Mouse (Mus musculus) kidney, adult 9 months (tissue): ENCODE data around the gene Serinc4.
"Not testable (repeated sequence)": the region's sequence is repeated elsewhere in the genome, so short reads cannot be mapped to it uniquely, and the experiment has no call there.

Experiments
- DNase-seq: peaks from one replicate; pipeline ENCODE4 v3.0.0; 2022

Serinc4 gene

DNA sequence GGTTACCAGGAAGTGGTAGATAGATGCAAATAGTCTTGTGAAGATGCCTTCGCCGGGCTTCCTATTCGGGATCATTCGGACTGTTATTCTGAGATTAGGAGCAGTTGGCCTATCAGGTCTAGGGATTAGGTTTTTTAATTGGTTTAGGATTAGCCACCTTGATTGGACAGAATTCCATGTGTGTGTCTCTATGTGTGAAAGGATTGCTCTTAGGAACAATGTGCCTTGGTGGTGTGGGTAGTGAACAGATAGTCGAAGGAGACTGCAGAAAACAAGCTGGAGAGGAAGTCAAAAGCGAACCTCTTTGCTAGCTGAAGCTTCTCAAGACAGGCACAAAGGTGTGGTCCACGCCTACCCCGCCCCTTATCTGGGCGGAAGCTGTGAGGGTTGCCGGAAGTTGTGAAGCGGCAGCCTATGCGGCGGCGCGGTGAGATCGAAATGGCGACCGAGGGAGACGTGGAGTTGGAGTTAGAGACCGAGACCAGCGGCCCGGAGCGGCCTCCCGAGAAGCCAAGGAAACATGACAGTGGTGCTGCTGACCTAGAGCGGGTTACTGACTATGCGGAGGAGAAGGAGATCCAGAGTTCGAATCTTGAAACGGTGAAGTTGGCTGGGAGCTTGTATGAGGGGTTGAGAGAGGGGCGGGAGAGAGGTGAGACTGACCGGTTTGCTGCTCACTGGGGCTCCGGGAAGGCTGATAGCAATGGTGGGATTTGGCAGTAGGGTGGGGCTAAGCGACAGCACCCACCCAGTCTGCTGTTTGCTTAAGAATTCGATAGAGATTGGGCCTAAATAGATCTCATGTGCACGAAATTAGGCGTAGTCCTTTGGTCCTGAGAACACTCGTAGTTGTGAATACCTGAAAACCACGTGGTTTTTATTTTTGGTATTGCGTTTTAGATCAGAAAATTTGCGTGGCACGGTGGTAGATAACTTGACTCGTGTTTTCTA lies at the start of gene Serinc4:
Gene Serinc4, minus strand, starts transcription at position 90 of the 951 bp plus-strand sequence.
- DNase-seq, result peak; percentile 89

- DNase-seq, result not testable (repeated sequence)
These were observed 45.0 kb upstream of the Serinc4 start for GRCm38 (mm10) chr2:121501550-121501949.

DNA sequence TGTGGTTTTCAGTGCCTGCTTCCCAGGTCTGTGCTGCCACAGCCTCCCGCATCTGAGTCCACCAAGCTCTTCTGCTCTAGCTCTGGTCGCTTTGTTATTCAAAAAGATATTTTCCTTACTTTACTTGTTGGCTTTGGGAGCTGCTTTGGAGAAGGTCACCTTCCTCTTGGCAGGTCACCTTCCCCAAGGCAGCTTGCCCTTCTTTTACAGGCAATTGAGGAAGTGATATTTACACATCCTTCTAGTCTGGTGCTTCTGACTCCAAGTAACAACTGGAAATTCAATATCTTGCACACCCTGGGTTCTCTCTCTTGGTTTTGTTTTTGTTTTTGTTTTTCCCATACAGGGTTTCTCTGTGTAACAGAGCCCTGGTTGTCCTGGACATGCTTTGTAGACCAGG lies 27.8 kb upstream of the Serinc4 start:
- not testable (repeated sequence) for DNase-seq

DNA sequence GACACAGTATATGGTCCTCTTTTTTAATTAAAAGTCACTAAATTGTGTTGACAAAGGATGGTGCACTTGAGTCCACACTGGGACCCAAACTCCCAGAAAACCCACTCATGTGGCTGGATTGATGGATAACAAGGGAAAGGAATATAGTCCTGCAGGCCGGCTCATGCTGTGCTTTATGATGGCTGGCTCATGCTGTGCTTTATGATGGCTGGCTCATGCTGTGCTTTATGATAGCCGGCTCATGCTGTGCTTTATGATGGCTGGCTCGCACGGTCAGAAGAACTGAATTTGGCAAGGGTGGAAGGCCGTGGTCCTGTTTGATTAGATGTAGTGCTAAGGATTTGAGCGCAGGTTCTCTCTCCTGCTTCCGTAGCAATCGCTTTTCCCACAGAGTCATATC lies 27.0 kb upstream of the Serinc4 start:
- DNase-seq, result no peak

DNA sequence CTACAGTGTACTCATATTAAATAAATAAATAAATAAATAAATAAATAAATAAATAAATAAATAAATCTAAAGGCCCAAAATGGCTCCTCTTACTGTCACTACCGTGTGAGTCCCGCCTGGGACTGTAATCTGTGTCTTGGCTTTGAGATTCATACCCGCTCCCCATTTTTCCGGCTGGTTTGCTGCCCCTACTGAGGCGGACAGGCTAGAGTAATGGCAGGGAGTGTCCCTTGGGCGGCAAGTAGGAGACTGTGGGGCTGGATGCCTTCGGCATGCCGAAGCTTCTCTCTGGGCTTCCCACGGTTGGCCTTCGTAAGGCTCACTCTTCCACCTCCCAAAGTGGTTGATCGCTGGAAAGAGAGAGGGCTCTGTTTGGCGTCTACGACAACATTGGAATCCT lies 24.3 kb upstream of the Serinc4 start:
- DNase-seq, result not testable (repeated sequence)

DNA sequence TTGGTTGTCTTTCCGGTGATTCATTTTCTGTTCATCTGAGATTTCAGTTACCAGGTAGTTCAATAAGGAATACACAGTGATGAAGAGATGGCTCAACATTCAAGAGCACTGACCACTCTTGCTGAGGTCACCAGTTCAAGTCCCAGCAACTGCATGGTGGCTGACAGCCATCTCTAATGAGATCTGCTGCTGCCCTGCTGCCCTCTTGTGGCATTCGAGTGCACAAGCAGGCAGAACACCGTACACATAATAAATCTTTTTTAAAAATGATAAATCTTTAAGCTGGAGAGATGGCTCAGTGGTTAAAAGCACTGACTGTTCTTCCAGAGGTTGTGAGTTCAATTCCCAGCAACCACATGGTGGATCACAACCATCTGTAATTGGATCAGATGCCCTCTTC lies 23.9 kb upstream of the Serinc4 start:
- peak; percentile 37 for DNase-seq

DNA sequence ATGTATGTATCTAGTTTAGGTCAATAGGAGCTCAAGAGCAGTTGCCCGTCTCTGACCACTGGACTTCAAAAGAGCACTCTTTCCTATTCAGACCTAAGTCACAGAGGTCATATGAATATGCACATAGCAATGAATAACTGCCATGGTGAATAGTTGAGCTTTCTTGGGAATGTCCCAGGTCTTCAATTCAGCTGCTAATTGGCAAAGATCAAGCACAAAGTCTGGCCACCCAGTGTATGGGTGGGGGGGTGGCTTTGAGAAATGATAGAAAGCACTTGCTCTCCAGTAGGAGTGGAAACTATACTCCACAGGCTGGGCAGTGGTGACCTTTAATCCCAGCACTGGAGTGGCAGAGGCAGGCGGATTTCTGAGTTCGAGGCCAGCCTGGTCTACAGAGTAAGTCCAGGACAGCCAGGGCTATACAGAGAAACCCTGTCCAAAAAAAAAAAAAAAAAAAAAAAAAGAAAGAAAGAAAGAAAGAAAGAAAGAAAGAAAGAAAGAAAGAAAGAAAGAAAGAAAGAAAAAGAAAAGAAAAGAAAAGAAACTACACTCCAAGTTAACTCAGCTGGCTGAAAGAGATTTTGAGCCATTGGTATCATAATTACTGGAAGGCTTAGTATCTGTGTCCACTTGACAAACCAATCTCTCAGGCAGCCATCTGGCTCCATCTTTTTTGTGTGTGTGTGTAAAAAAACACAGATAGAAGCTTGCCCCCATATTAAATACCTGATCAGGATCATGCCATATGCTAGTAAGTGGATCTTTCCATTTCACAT lies 21.1 kb upstream of the Serinc4 start:
- DNase-seq, result no peak

- DNase-seq, result not testable (repeated sequence)
These were observed 18.7 kb upstream of the Serinc4 start for GRCm38 (mm10) chr2:121475306-121475705.

DNA sequence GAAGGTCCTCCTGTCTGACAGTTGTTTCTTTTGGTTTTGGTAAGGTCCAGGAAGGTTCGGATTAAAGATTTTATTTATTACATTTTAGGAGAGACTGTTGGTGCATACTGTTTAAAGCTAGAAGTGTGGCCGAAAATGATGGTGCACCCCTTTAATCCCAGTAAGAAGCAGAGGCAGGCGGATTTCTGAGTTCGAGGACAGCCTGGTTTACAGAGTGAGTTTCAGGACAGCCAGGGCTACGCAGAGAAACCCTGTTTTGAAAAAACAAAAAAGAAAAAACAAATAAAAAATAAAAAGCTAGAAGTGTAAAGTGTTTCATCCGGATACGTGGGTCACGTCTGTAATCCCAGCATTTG lies 17.6 kb upstream of the Serinc4 start:
- no peak for DNase-seq

DNA sequence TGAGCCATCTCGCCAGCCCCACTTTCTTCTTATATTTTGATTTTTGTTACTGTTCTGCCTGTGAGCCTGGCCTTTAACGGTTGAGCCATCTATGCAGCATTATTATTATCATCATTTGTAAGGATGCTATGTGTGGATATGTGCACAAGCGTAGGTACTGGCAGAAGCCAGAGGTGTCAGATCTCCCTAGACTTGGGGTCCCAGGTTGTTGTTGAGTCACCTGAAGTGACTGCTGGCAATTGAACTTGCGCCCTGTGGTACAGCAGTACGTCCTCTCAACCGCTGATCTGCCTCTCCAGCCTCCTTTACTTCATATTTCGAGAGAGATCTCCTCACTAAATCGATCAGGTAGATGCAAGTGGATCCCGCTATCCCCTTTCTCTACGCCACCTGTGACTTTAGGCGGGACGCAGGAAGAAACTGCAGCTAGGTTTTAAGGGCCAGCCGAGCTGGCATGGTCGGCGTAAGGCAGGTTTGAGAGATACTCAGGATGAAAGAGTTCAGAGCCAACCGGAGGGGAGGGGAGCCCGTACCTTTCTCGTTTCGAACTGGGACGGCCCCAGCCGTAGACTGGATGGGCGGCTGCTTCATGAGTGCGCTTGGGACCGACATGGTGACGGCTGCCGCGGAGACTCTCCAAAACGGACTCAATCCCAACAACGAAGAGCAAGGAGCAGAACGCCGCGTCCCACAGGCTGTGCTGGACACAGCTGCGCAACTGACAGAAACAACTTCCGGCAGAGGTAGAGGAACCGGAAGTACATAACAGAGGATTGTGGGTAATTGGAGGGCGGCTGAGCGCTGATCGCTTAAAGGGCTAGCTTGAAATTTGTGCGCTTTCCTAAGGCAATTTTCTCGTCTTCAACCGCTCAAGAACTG lies 17.0 kb upstream of the Serinc4 start, which contains the start of gene Mfap1b:
Gene Mfap1b, minus strand, starts transcription at position 767 of the 879 bp plus-strand sequence.
- DNase-seq, result peak; percentile 91

DNA sequence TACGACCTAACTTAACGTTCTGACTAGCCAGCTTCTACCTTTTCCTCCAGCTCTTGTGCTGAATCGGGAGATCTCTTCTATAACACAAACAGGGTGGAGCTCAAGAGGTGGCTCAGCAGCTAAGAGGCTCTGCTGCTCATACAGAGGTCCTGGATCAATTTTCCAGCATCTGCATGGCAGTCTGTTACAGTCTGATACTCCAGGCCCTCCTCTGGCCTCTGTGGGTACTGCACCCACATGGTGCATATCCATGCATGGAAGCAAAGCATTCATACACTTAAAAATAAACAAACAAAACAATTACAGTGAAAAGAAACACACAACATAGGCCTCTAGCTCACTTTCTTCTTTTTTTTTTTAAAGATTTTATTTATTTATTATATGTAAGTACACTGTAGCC lies 16.2 kb upstream of the Serinc4 start:
- DNase-seq, result not testable (repeated sequence)

DNA sequence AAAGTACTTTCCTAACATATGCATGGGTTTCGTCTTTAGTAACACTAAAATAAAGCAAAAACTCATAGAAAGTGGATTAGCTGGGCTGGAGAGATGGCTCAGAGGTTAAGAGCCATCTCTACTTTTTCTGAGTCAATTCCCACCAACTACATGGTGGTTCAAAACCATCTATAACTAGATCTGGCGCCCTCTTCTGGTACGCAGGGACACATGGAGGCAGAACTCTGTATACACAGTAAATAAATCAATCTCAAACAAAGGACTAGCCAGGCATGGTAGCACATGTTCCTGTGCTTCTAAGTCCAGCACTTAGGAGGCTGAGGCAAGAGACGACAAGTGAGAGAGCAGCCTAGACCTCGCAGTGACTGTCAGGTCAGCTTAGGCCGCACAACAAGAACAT lies 12.4 kb upstream of the Serinc4 start:
- not testable (repeated sequence) for DNase-seq

GRCm38 (mm10) chr2:121460071-121460470 lies 3.5 kb upstream of the Serinc4 start:
- DNase-seq, result no peak

DNA sequence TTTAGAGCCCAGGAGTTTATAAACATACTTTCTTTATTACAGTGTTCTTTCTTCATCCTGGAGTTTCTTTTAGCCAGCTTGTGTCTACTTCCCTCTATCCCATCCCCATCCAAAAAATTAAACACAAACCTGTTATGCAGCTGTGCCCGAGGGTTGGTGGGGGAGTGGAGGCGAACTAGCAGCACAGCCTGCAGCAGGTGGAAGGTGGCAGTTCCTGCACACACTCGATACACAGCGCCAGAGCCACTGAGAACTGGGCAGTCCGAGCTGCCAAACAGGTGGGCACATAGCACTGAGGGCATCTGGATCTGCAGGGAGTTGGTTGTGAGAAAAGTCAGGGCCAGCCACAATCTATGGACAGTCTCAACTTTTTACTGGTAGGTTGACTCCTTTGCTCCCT lies 1.0 kb downstream of the Serinc4 start:
- DNase-seq, result no peak

DNA sequence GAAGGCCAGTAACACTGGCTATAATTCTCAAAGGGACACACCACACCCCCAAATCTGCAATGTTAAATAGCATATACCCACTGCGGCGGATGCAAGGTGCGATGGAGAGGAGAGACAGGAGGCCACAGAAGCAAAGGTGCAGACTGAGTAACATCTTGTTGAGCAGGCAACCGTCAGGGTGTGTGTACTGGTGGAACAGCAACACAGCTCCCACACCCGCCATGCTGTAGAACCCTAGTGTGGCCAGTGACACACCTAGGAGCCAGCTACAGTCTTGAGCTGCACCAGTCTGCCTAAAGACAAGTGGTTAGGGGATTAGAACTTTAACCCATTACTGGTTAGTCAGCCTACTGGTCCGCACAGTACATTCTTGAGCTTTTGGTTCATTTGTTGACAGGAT lies 2.7 kb downstream of the Serinc4 start:
- no peak for DNase-seq

GRCm38 (mm10) chr2:121452990-121453389 lies 3.6 kb downstream of the Serinc4 start, which contains the start of gene Hypk:
Gene Hypk, plus strand, starts transcription at chr2:121453290.
- DNase-seq, result no peak

DNA sequence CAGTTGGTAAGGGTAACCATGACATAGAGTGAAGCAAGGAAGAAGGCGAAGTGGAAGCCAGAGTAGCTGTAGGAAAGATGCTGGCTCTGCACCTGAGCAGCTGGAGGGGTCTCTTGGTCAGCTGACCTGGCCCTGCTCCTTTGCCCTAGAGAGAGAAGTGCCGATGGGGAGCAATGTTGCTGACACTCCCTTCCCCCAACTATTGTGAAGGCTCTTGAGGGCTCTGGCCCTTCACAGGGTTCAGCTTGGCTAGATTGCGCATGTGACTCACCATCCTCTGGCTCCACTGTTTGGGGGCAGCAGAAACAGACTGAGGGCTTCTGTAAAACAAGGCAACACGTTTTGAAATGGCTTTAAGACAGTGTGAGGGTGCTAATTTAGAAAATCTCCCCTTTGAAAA lies 4.2 kb downstream of the Serinc4 start:
- DNase-seq, result no peak

DNA sequence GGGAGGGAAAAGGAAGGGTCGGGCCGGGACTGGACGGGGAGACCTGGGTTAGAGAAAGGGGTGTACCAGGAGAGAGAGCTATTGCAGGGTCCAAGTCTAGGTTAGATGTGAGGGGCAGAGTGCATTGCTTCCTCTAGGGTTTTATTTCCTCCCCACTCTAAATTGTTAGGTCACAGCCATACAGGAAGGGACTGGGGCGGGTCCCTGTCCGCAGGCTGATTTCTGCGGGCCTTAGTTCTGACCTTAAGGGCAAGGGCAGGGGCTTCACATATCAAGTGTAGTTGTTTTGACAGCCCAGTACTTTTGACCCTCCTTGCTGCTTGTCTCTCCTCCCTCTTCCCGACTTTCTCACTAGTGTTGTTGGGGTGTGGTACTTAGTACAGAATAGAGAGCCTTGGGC lies 6.5 kb downstream of the Serinc4 start:
- peak; percentile 58 for DNase-seq

DNA sequence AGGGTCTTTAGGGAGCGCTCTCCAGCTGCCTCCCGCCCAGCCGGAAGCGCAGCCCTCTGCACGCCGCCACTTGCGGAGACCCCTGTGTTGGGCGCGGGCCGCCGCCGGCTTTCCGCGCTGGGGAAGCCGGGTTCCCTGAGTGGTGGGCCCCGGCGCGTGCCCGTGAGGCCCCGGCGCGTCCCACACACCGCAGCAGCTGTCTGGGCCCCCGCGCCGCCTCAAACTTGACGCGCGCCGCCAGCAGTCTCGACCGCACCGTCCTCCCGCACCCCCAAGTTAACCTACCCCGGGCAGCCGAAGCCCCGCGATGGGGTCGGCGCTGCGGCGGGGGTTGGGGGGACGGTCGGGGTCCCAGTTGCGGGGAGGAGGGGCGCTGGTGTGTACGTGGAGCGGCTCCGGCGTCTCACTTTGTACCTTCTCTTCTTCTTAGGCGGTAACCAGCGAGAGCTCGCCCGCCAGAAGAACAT lies 7.0 kb downstream of the Serinc4 start:
- DNase-seq, result no peak

DNA sequence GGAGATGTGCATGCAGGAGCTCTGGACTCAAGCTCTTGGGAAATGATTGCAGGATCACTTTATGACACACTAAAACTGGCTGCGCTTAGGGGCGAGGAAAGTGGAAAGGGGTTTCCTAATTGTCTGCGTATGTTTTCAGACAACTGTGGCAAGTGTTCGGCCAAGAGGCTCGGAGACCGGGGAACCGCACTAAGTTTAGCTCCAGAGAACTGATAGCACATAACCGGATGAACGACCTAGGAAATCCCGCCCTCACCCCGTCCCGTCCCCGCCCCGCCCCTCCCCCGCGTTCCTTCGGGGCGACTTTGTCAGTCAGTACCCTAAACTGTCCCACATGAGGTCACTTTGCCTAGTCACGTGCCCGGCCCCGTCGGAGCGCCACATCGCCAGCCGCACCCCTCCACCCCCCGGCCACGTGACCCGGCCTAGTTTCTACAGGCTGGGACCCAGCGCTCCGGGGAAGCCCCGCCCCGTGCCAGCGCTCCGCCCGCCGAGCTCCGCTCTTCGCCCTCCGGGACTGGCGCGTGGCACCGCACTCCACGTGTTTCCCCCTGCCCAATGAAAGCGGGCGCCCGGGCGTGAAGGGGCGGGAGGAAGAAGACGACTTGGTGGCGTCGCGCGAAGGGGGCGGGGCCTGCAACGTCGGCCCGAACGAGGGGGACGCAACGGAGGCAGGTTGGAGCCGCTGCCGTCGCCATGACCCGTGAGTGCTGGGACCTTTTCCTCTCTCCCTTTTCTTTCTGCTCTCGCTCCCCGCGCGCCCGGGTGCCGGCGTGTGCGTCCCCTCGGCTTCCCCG lies 7.6 kb downstream of the Serinc4 start, which contains the start of gene Serf2:
Gene Serf2, plus strand, starts transcription at position 457 of the 797 bp plus-strand sequence.
- peak; percentile 100 for DNase-seq

DNA sequence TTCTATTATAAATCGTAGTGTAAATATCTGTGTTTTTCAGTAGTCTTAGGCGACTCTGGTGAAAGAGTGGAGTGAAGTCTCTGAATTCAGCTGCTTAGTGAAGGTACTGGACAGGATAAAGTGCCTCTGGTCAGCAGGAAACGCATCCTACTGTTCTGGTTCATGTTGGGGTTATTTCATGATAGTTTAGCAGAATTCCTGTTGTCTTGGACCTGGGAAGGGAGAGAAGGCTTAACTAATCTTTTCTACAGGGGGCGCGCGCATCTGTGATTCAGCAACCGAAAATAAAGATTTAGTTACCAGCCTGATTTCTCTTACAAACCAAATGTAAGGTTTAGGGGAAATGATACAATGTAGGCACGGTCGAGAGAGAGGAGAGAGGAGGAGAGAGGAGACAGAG lies 8.4 kb downstream of the Serinc4 start:
- peak; percentile 74 for DNase-seq

DNA sequence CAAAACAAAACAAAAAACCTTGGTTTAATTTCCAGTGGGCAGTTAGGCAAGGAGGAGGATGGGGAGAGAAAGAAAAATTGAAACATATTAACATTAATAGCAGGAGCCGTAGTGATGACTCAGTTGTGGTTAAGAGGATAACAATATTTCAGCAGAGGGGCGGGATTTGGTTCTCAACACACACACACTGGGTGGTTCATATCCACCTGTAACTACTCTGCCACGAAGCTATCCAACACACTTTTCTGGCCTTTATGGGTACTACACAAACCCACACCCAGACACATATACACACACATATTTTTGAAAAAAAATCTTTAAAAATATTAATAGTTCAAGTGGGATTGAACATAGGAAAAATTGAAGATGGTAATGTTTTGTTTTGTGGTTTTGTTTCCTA lies 9.6 kb downstream of the Serinc4 start:
- no peak for DNase-seq
